Mouse (Mus musculus): ENCODE measurements around the gene Atp6v0e. TPM values are rescaled to one million over a fixed set of nuclear protein-coding genes. Genes with fewer than 3 reads are reported as not detected.

Gene Atp6v0e
- total RNA-seq (2021) = 10 to 100 TPM; 41.3 to 44.1 TPM

DNA sequence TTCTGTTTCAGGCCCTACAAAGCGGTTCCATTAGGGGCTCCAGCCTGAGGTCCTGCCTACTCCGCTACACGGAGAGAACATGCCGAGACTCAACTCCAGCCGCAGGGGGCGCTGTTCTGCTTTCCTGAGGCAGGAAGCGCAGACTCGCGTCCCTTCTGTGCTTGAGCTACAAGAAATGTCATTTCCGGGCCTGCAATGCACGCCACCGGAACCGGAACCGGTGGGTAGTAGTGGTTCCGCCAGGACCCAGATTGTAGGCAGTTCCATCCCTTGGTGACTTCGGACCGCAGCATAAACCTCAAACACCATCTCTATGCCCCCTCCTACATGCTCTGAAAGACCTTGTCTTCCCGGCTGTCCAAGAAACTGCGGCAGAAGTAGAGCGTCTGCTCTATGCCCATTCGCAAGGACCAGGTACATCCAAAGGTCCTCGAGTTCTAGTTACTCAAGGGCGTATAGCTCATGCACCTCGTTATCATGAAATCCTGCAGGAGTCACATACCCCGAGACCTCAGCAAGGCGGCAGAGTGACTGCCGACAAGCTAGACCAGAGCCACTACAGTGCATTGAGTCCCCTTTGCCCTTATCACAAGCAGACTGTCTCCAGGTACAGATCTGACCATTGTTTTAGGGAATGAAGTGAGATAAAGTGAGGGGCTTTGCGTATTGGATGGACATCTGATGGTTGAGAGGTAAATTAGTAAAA is at the start of gene Atp6v0e:
TSS of gene Atp6v0e (plus strand) at position 254 of the 706 bp plus-strand sequence.
- peak; percentile 93 for DNase-seq (ENCODE audit: low spot score in 2 of 2)
- intact Hi-C loops (cut with DNase I) = loop anchor here (2.0 to 5.0 kb wide), 2 partner anchors 54 to 222 kb away; partner anchors contain the start of gene Crebrf

DNA sequence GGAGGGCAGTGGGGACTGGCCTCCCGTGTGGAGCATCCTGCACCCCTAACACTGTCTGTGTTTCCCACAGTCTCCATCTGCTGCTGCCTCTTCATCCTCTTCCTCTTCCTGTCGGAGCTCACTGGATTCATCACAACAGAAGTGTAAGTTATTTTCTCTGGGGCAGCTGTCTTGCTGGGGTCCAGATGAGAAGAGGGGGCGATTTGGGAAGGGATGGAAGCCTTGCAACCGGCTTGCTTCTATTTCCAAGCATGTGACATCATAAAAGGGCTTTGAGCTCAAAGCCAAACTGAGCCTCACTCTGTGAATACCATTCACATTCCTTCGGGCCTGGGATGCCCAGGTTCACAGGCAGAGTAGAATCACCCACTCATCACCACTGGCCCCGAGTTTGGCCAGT is 48.7 kb upstream of the Atp6v0e start:
- intact Hi-C loops (cut with DNase I) = no loop called here
- DNase-seq (ENCODE audit: low spot score in 2 of 2) = no peak

DNA sequence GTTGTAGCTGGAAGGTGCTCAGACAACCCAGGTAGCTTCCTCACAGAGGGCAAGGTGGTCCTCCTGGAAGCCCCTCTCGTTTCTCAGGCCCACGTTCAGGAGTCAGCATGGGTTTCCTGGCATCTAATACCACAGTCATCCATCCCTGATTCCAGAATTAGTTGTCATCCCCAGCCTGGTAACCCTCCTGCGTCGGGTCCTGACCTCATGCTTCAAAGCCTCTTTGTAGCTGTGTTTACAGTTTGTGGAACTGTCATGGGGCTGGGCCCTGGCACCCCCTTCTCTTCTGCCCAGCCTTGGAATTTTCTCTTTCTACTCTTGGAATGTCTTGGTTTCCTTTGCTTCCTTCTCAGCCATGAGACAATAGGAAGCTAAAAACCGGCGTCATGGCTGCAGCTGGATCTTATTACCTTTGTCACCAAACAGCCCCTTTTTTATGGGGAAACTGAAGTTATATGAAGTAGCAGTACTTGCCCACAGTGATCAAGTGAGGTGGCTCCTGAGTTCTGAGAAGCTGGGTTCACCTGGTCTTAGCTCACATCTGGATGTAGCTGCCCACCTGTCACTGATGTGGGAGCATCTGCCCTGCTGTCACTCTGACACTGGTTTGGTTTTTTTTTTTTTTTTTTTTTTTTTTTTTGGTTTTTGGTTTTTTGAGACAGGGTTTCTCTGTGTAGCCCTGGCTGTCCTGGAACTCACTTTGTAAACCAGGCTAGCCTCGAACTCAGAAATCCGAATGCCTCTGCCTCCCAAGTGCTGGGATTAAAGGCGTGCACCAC is 48.1 kb upstream of the Atp6v0e start:
- intact Hi-C loops (cut with DNase I) = no loop called here
- DNase-seq (ENCODE audit: low spot score in 2 of 2) = no peak

DNA sequence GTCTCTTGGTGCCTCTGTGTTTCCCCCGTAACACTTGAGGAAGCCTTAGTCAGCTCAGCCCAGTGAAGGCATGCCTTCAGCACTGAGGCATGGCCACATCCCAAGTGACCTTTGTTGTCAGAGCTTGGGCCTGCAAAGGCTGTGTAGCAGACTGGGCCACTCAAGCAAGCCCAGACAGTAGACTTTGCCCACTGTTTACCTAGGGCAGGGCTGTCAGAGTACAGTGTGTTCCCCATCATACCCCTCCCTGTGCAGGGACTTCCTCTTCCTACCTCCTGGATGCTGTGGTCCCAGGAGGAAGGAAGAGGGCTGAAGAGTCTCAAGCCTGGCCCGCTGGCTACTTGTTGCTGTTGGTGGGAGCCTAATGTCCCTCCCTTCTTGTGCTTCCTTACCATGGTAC is 46.3 kb upstream of the Atp6v0e start:
- intact Hi-C loops (cut with DNase I) = no loop called here
- no peak for DNase-seq (ENCODE audit: low spot score in 2 of 2)

DNA sequence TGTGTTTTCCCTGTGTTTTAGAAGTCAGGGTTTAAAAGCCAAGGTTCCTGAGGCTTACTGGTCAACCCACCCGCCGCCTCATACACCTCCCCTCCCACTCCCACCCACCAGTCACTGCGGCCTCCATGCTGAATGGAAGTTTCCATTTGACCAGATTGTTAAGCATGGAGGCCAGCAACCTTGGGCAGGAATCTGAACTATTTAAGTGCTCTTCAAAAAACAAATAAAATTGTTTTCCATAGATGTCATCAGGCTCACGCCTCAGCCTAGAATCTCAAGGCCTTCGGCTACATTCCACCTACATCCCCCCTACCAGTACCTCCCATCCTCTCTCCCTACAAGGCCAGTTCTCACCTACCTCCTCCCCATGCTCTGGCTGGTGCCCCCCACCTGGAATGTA is 44.5 kb upstream of the Atp6v0e start:
- intact Hi-C loops (cut with DNase I) = no loop called here
- DNase-seq (ENCODE audit: low spot score in 2 of 2) = no peak

DNA sequence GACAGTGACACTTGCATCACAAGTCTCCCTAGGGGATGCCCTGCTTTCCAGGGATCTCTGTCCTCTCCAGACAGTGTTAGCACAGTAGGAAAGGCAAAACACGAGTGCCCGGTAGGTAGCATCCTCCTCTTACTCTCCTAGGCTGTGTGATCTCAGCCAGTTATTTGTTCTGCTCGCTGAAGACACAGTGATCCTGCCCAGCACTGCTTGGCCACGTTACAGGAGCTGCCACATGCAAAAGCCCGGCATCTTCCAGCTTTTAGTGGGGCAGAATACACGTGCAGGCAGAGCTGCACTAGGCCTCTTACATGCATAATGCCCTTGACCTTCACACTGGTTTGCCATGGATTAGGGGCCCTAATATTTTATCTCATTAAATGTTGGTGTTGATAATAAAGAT is 43.5 kb upstream of the Atp6v0e start:
- DNase-seq (ENCODE audit: low spot score in 2 of 2) = no peak
- intact Hi-C loops (cut with DNase I) = no loop called here

DNA sequence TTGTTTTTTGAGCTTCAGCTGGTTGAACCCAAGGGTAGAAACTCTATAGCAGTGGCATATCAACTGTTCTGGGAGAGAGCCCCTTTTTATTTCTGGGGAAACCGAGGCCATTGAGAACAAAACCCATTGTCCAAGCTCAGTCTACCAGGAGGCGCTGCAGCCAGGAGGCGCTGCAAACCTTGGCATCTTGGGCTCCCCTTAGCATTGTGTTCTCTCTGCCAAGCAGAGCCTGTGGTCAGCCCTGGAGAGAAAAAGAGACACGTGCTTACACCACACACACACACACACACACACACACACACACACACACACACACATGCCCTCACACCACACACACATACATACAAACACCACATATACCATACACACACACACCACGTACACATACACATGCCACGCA is 42.7 kb upstream of the Atp6v0e start:
- intact Hi-C loops (cut with DNase I) = no loop called here
- no peak for DNase-seq (ENCODE audit: low spot score in 2 of 2)

DNA sequence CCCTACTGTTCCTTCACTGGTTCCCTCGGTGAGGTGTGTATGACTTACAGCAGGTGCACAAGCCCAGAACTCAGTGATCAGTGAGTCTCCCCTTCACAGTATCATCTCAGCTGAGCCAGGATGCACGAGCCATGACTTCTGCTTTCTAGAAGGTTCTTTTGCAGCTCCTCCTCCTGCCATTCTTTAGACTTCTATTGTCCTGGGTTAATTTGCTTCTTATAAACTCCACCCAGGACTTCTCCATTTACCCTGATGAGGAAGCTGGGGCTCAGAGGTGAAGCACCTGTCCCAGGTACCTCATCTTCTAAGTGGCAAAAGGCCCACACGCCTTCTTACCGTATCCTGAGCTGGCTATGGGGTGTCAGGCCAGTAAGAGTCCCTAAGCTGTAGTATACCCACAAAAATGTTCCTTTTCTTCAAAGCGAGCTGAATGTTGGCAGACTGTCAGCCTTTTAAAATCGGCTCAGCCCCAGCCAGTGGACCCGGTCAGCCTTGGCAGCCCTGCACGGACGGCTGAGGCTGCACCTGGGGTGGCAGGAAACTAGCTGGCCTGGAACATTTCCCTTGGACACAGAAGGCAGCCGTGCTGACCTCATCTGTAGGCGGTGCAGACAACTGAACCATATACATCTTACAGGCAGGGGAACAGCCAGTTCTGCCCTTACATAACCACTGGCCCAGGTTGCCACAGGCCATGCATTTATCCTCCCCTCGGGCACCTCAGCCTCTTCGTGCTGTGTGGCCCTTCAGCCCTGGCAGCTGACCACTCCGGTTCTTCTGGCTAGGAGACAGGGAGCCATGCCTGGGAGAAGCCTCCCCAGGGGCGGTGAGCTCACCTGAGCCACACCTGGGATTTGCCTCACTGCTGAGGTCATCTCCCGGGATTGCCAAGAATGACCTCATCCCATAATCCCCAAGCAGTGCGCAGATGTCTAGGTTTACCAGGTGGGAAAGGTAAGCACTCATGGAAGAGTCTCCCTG is 42.0 kb upstream of the Atp6v0e start:
- intact Hi-C loops (cut with DNase I) = no loop called here

DNA sequence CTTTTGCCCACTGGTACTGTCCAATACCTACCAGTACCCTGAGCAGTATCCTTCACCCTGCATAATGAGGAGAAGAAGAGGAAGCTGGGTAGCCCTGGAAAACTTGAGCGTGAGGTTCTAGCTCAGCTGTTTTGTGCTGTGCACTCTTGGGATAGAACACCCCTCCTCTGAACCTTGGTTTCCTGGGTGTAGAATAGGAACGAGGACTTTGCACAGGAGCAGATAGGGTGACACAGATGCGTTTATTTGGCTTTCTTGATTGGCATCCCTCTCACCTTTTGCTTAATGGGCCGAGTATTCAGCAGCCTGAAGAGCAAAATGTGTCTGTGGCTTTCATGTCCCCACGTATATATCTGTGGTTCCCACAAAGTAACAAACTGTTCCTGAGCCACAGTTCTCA is 41.1 kb upstream of the Atp6v0e start:
- no peak for DNase-seq (ENCODE audit: low spot score in 2 of 2)
- intact Hi-C loops (cut with DNase I) = no loop called here

More for the DNA sequence above, 42.0 kb upstream of the Atp6v0e start:
- peak in 1 of 2 experiments; percentile 67 for DNase-seq (ENCODE audit: low spot score in 2 of 2)

DNA sequence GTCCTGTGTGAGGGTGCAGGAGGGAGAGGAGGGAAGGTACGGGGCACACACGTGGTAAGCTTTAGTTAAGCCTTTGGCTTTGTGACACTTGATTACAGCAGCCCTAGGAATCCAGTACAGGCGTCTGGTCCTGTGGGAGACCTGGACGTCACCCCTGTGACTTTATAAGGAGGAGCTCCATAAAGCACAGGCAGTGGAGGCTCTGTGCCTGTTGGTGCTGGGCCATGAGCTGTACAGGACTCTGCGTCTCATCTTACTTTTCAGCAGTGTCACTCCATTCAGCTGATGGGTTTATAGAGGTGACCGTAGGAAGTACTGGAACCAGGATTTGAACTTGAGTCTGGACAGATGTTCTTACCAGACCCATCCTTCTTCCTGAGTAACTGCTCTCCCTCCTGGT is 39.0 kb upstream of the Atp6v0e start:
- intact Hi-C loops (cut with DNase I) = no loop called here
- no peak for DNase-seq (ENCODE audit: low spot score in 2 of 2)

DNA sequence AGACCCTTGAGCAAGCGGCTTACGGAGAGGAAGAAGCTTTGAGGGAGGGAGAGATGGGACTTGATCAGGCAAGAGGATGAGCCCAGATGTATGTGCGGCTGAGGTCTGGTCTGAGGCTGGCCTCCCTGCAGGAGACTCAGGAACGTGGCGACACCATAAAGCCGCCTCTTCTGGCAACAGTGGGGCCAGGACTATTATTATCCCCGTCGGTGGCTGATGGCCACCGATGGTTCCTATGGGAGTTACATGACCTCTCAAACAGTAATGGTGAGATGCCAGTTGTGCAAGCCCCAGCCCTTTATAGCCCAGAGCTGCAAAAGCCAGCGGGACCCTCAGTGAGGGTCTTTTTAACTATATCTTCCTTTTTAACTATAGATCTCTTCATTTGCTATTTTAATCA is 38.0 kb upstream of the Atp6v0e start:
- intact Hi-C loops (cut with DNase I) = no loop called here
- DNase-seq (ENCODE audit: low spot score in 2 of 2) = no peak

DNA sequence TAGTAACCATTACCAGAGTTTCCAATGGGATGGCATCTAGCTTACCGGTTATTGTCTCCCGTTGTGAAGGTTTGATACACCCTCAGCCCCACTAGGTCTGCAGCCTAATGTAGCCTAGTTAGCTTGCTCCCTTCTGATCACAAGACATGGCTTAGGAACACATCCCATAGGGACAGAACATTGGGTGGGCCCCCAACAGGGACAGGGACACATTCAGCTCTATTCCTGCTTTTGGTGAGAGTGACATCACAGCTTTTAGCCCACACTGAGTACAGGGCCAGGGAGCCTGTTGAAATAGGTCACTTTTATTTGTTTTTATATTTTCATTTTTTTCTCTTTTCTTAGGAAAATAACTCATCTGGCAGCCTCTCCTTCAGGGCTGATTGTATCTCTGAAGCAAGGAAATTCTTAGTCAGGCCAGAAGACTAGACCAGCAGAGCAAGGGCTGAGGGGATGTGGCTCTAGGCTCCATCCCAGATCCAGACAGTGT is 37.5 kb upstream of the Atp6v0e start:
- DNase-seq (ENCODE audit: low spot score in 2 of 2) = no peak
- intact Hi-C loops (cut with DNase I) = no loop called here

DNA sequence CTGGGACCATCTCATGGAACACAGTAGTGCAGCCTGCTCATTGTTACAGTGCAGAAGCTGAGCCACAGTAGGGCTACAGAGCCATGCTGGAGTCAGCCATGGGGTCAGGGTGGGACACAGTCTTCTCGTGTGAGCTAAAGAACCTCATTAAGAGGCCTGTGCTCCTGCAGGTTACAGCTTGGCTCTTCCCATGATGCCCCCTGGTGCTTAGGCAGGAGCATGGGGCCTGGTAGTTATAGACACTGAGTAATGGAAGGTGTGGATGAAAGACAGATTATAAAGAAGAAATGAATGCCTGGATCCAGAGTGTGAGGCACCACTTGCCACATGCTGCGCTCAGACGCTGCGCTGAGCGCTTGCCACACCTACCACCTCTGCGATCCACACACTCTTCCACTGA is 34.6 kb upstream of the Atp6v0e start:
- intact Hi-C loops (cut with DNase I) = no loop called here
- DNase-seq (ENCODE audit: low spot score in 2 of 2) = no peak

DNA sequence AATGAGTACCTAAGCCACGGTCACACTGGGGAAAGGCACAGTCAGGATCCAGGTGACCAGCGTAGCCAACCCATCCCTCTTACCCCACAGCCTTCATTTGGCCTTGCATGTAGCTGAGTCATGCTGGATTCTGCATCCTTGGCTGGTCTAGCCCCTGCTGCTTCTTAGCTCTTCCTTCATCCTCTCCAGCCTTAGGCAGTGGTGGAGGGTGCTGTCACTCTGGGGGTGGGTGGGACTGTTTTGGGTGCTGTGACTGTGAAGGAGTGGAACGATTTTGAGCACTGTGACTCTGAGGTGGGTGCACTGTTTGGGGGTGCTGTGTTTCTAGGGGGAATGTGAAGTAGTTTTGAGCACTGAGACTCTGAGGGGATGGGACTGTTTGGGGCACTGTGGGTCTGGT is 34.1 kb upstream of the Atp6v0e start:
- no peak for DNase-seq (ENCODE audit: low spot score in 2 of 2)
- intact Hi-C loops (cut with DNase I) = no loop called here

DNA sequence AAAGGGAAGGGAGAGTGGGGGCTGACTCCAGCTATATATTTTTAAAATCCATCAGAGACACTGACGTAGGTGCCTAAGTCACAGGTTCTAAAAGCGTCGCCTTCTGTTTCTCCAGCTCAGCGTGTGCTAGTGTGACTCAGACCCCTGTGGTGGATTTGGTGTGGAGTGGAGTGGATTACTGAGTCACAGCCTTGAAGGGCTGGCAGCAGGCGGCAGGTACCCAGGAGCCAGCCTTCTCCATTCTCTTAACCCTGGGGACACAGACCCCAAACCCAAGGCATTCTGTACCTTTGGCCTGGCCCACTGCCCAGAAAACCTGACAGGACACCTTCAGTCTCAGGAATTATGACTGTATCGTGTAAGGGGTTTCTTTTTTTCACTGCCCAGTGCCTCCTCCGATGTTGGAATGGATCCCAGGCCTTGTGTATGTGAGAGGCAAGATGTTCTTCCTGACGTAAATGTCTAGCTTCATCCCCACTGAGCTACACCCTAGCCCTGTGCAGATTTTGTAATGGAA is 31.2 kb upstream of the Atp6v0e start:
- DNase-seq (ENCODE audit: low spot score in 2 of 2) = peak; percentile 76 to 84

DNA sequence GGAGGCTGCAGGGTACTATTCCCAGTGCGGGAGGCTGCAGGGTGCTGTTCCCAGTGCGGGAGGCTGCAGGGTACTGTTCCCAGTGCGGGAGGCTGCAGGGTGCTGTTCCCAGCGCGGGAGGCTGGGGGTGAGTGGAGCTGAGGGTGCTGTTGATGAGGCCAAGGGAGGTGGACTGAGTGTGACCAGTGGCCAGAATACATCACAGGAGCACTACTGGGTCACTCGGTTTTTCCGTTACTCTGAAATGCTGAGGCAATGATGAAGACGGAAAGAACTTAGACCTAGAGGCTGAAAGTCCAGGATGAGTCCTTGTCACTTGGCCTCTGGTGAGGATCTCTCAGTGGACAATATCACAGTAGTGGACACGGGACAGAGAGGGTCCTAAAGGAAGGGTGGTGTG is 29.8 kb upstream of the Atp6v0e start:
- intact Hi-C loops (cut with DNase I) = loop anchor here (5.0 kb wide), 2 partner anchors 56 to 126 kb away; no protein-coding TSS in a partner anchor
- DNase-seq (ENCODE audit: low spot score in 2 of 2) = no peak

More for the DNA sequence above, 31.2 kb upstream of the Atp6v0e start:
- intact Hi-C loops (cut with DNase I) = loop anchor here (1.0 to 5.0 kb wide), 3 partner anchors 55 to 125 kb away; partner anchors contain the start of gene Ergic1

DNA sequence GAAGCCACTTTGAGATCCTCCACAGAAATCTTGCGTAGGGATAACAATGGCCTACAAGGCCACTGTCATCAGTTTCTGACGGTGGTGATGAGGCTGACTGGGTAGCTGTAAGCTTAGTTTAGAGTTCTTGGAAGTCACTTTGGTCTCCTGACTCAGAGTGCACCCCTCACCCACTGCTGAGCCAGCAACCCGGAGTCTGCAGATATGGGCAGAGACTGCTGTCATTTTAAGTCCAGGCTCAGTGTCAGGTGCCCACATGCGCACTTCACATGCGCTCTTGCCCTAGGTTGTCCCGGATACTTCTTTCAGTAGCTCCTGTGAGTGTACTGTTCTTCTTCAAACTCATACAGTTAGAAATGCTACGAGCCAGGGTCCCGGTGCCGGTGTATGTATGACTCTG is 29.1 kb upstream of the Atp6v0e start:
- DNase-seq (ENCODE audit: low spot score in 2 of 2) = no peak
- intact Hi-C loops (cut with DNase I) = loop anchor here (5.0 kb wide), 2 partner anchors 57 to 127 kb away; no protein-coding TSS in a partner anchor

DNA sequence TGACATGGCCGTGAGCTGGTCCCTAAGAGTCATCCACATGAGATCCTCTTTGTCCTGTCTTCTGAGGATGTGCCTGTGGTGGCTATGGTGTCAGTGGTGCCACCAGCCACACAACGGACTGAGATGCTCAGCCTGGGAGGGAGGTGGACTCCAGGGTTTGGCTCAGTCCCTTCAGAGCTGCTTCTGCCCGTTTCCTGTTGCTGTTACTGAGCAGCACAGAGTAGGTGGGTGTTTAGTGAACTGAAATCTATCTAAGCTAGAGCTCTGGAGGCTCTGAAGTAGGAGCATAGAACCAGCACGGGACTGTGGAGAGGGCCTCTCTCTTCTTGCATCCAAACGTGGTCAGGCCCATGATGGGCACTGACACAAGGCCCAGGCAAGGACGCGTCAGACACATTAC is 28.5 kb upstream of the Atp6v0e start:
- DNase-seq (ENCODE audit: low spot score in 2 of 2) = no peak

DNA sequence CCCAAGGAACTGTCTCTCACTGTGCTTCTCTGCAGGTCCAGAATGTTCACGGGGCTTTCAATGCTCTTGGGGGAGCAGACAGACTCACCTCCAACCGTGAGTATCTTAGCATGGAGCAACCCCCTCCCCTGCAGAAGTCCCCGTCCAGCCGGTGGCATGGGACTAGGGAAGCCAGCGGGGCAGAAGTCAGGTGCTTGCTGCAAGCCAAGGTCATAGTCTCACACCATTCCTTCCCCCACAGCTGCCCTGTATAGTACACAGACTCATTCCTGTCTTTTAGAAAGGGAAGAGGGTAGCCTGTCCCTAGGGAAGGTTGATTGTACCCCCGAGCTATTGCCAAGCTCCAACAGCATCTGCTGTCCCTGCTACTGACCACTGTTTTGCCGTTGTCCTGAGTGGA is 27.1 kb upstream of the Atp6v0e start:
- no peak for DNase-seq (ENCODE audit: low spot score in 2 of 2)
- intact Hi-C loops (cut with DNase I) = no loop called here

More for the DNA sequence above, 28.5 kb upstream of the Atp6v0e start:
- intact Hi-C loops (cut with DNase I) = loop anchor here (5.0 kb wide), 2 partner anchors 57 to 127 kb away; no protein-coding TSS in a partner anchor

Data from left cerebral cortex, postnatal 36 days (tissue).